Mouse (Mus musculus) intestine, postnatal 0 days (tissue): ENCODE results near the gene Cpa2. TPM values are rescaled to one million over a fixed set of nuclear protein-coding genes. Genes with fewer than 3 reads are reported as not detected.

Experiments
- ATAC-seq: fragments of 200-750 bp; cut with Nextera tagmentation; 2 replicates; pipeline ENCODE4 v1.8.0; 2017; ENCODE audit warnings: mild to moderate bottlenecking, moderate TSS enrichment, moderate library complexity
- H3K27ac ChIP-seq: fragments of 300-500 bp; sonication (generic); 2 replicates; pipeline ENCODE4 v1.5.1; 2014; ENCODE audit warnings: mild to moderate bottlenecking, low read depth, low read length, moderate library complexity
- H3K27me3 ChIP-seq: fragments of 300-500 bp; sonication (generic); replicated peaks from 2 replicates; pipeline ENCODE4 v1.6.1; 2014; ENCODE audit warnings: low read length, mixed read lengths; ENCODE audit not compliant: control insufficient read depth, insufficient read depth
- H3K36me3 ChIP-seq: fragments of 300-500 bp; sonication (generic); 2 replicates; pipeline ENCODE4 v1.6.1; 2014; ENCODE audit warnings: mild to moderate bottlenecking, moderate library complexity; ENCODE audit not compliant: control insufficient read depth, insufficient read depth
- H3K4me1 ChIP-seq: fragments of 300-500 bp; sonication (generic); replicated peaks from 2 replicates; pipeline ENCODE4 v1.6.1; 2014; ENCODE audit warnings: antibody characterized with exemption, low read length, mixed read lengths; ENCODE audit not compliant: control insufficient read depth, insufficient read depth
- H3K4me2 ChIP-seq: fragments of 300-500 bp; sonication (generic); replicated peaks from 2 replicates; pipeline ENCODE4 v1.6.1; 2014; ENCODE audit warnings: low read depth, mild to moderate bottlenecking, moderate library complexity
- H3K4me3 ChIP-seq: fragments of 300-500 bp; sonication (generic); 2 replicates; pipeline ENCODE4 v1.5.1; 2014; ENCODE audit warnings: low read depth, low read length
- H3K9ac ChIP-seq: fragments of 300-500 bp; sonication (generic); 2 replicates; pipeline ENCODE4 v1.6.1; 2014; ENCODE audit warnings: mild to moderate bottlenecking, low read depth, low read length
- H3K9me3 ChIP-seq: fragments of 300-500 bp; sonication (generic); 2 replicates; pipeline ENCODE4 v1.6.1; 2016; ENCODE audit warnings: mixed run types; ENCODE audit not compliant: control insufficient read depth
- CTCF ChIP-seq: sonication (generic); IDR thresholded peaks from 2 replicates; pipeline ENCODE4 v1.5.1; 2016; ENCODE audit warnings: low read depth, mild to moderate bottlenecking, control low read depth, antibody characterized with exemption, moderate library complexity
- WGBS: fragments of 180-500 bp; shearing (Covaris S2); extraction: QIAGEN DNeasy Blood & Tissue Kit; methylation state at CpG from one replicate; pipeline ENCODE4 v1.1.7; 2014; 5-methylcytosine and 5-hydroxymethylcytosine counted together
- polyA plus RNA-seq: library from polyadenylated mRNA; unstranded; fragments of >200 nt; fragmentation: Nextera tagmentation; extraction: Ambion mirVana; gene quantifications from 2 replicates; pipeline ENCODE4 v1.2.1, GENCODE M21; 2015

Cpa2 gene
- polyA plus RNA-seq, 1 experiment from 2014 or later = 2.9 TPM

DNA sequence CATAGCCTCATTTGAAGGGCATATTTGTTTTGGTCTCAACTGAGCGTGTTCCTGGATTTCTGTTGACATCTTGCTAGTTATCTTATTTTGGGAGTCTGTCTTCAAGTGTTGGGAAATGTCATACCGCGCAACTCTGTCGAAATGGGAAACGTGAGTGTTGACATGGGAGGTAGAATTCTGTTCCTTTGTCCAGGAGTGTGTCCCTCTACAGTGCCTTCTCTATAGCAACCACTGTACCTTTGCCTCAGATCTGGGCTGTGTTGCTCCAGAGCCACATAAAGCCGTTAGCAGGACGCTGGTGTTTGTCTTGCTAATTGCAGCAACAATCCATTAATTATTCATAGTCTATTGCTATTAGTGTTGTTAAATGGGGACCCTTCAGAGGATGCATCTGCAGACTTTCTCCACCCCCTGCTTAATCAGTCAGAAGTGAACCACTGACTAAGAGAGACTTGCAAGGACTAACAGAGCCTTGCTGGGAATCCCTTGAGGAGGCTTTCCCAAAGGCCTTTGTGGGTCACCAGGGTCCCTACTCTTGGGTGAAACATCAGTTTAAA, 45.6 kb downstream of the Cpa2 start:
- no peak for ATAC-seq
- no peak overlapping the region for H3K4me3 ChIP-seq
- H3K27me3 ChIP-seq = no peaks in the 10 kb centered on the region
- no peaks in the 10 kb centered on the region for H3K9me3 ChIP-seq
- H3K4me2 ChIP-seq = no peak overlapping the region
- TF ChIP-seq CTCF = no peak
- no peak overlapping the region for H3K27ac ChIP-seq
- no peaks in the 10 kb centered on the region for H3K36me3 ChIP-seq
- H3K4me1 ChIP-seq = no peaks in the 10 kb centered on the region
- 80% methylated on average over 7 of the region's 7 CpGs for WGBS
- no peak overlapping the region for H3K9ac ChIP-seq

DNA sequence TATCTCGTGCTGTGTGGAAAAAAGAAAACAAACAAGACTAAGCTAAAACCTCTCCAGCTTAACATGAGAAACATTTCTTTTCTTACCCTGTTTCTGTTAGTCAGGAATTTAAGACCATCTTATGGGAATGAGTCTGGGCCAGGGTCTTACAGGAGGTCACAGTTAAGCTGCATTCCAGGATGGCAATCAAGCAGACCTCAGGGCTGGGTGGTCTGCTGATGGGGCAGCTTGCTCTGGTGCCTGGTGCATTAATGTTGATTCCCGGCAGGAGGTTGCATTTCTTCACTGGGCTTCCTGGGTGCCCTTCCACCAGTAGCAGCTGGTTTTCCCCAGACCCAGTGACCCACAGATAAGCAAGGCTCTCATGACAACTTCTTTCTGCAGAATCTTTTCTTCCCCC, 48.4 kb downstream of the Cpa2 start:
- no peak overlapping the region for H3K9ac ChIP-seq
- no peak overlapping the region for H3K4me3 ChIP-seq
- H3K27ac ChIP-seq = no peak overlapping the region
- H3K9me3 ChIP-seq = no peaks in the 10 kb centered on the region
- ATAC-seq = no peak
- 47% methylated on average over 2 of the region's 2 CpGs for WGBS
- TF ChIP-seq CTCF = no peak
- H3K36me3 ChIP-seq = no peaks in the 10 kb centered on the region
- no peak overlapping the region for H3K4me2 ChIP-seq
- H3K4me1 ChIP-seq = no peaks in the 10 kb centered on the region
- H3K27me3 ChIP-seq = no peaks in the 10 kb centered on the region

DNA sequence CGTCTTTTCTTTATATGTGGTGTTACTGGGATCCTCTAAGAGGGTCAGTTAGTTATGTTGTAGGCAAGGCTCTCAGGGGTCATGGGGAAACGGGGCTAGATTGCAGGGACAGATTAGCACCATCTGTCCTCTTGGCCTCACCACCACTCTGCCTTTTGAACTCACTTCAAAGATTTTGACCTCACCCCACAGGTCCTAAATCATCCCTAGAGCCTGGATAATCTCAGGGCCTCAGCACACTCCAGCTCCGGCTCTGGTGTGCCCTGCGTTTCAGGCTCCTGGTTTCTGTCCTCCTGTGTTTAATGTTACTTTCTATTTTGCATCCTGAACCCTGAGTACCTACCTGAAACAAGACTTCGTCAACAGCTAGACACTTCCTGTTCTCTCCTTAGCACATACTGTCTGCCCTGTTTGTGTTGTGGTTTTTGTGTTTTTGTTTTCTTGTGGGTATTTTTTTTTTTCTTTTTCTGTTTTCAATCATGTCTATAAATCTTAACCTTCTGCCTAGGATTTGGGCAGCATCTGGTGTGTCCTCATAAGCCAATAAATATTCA, 50.5 kb downstream of the Cpa2 start:
- ATAC-seq = no peak
- no peak overlapping the region for H3K27ac ChIP-seq

DNA sequence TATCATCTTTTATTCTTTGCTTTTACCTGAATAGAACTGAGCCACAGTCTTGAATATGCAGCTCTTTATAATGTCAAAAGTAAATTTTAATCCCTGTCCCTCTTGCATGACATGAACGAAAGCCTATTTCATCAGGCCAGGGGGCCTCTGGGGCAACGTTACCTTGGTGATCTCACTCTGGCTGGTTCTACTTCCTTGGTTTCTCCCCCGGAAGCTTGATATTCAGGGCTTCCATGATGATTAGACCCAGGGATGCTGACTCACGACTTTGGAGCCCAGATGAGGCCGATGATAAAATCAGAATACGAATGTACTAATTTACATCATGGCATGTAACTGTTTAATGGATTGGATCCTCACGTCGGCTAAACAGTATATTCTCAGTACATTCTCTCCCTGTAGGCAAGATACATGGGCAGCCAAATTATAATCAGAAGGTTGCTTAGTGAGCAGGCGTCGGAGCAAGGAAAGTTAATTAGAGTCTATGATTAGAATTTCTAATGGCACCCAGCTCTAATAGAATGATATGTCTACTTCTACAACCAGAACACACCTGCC, 51.1 kb downstream of the Cpa2 start:
- H3K9me3 ChIP-seq = no peaks in the 10 kb centered on the region

More for the DNA sequence above, 50.5 kb downstream of the Cpa2 start:
- Histone ChIP-seq H3K9ac (no peak overlapping the region), H3K36me3 (no peaks in the 10 kb centered on the region), H3K4me3 (no peak overlapping the region), H3K27me3 (no peaks in the 10 kb centered on the region), H3K4me2 (no peak overlapping the region), H3K9me3 (no peaks in the 10 kb centered on the region), H3K4me1 (no peaks in the 10 kb centered on the region)
- WGBS = 51% methylated on average over 5 of the region's 5 CpGs
- no peak for TF ChIP-seq CTCF

DNA sequence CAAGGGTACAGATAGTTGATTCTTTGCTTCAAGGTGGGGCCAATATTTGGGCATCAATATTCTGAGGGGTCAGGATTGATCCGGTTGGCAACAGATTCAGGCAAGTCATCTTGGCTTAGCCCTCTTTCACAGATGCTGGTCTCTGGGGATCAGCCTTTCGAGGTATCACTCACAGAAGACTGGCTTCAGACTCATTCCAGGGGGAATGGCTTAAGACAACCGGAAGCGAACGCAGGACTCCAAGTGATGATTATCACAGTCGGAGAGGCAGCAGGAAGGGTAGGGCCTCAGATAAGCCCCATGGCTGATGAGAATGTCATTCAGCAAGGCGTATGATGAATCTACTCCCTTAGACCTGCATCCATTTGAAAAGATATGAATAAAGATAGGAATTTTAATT, 53.0 kb downstream of the Cpa2 start:
- 62% methylated on average over 7 of the region's 7 CpGs for WGBS
- ATAC-seq = no peak
- no peak overlapping the region for H3K9ac ChIP-seq

More for the DNA sequence above, 51.1 kb downstream of the Cpa2 start:
- no peak for ATAC-seq
- Histone ChIP-seq H3K4me3 (no peak overlapping the region), H3K27me3 (no peaks in the 10 kb centered on the region), H3K9ac (no peak overlapping the region), H3K36me3 (no peaks in the 10 kb centered on the region), H3K27ac (no peak overlapping the region), H3K4me2 (no peak overlapping the region), H3K4me1 (no peaks in the 10 kb centered on the region)
- 80% methylated on average over 10 of the region's 10 CpGs for WGBS
- no peak for TF ChIP-seq CTCF

DNA sequence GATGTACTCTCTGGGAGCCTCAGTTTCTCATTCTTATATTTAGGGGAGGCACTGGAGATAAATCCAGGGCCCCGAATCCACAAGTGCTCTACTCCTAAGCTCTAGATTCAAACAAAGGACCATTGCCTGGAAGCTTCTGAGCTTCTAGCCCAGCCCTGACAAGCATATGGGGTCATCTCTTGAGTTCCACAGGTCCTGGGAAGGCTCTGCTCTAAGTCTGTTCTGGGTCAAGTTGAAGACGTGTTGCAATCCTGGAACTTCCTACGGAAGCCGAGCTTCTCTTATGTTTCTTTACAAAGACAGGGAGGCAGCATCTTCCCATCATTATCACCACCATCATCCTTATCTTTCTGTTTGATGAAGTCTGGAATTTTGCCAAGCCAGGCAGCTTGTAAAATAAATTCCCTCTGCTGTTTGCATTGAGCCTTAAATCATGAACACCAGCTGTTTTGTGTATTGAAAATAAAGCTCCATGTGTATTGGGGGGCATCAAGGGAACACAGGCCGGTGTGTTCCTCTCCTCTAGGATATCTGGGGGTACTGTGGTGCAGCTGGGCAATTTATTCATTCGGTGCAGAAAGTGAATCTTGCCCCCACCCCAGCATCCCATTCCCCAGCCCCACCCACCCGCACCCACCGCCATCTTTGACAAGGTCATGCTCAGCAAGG, 55.0 kb downstream of the Cpa2 start:
- no peak for ATAC-seq
- Histone ChIP-seq H3K4me1 (no peaks in the 10 kb centered on the region), H3K36me3 (no peaks in the 10 kb centered on the region), H3K27me3 (no peaks in the 10 kb centered on the region), H3K4me3 (no peak overlapping the region), H3K27ac (no peak overlapping the region), H3K9ac (no peak overlapping the region), H3K9me3 (no peaks in the 10 kb centered on the region), H3K4me2 (no peak overlapping the region)
- 70% methylated on average over 8 of the region's 8 CpGs for WGBS
- TF ChIP-seq CTCF = no peak

More for the DNA sequence above, 53.0 kb downstream of the Cpa2 start:
- H3K4me2 ChIP-seq = no peak overlapping the region
- no peaks in the 10 kb centered on the region for H3K9me3 ChIP-seq
- TF ChIP-seq CTCF = no peak
- H3K4me1 ChIP-seq = no peaks in the 10 kb centered on the region
- H3K27ac ChIP-seq = no peak overlapping the region
- H3K4me3 ChIP-seq = no peak overlapping the region
- H3K36me3 ChIP-seq = no peaks in the 10 kb centered on the region
- H3K27me3 ChIP-seq = no peaks in the 10 kb centered on the region
